Mouse (Mus musculus) cortical plate, adult 2 months (tissue): ENCODE data around the gene Olfr64.

Experiments
- CTCF ChIP-seq: fragments of 200-500 bp; IDR thresholded peaks from 2 replicates; pipeline ENCODE4 v1.5.1; 2011; ENCODE audit warnings: mild to moderate bottlenecking, control low read depth, low read length; ENCODE audit not compliant: insufficient read depth; ENCODE audit errors: extremely low read depth
- POLR2A ChIP-seq: fragments of 200-500 bp; IDR thresholded peaks from 2 replicates; pipeline ENCODE4 v1.6.1; 2011; ENCODE audit warnings: mild to moderate bottlenecking, low read length, control low read depth; ENCODE audit not compliant: insufficient read depth; ENCODE audit errors: extremely low read depth

DNA sequence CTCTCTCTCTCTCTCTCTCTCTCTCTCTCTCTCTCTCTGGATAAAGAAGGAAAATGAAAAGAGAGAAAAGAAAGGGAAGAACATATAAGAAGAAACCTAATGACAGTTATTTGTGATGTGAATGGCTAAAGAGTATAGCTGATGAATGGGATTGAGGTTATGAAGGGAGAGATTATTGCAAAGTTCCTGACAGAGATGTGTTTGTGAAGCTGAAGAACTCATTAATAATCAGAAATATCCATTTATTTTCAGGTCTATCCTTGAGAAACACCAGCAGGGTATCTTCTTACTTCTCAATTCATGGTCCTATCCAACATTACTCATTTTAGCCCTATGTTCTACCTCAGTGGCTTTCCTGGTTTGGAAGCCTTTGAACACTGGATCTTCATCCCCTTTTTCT, 34.2 kb upstream of the Olfr64 start, which contains the start of gene Olfr631:
- TF ChIP-seq POLR2A (no peak), CTCF (no peak)
